Mouse (Mus musculus) adrenal gland, postnatal 36 days (tissue): ENCODE measurements around the gene Brd9. TPM values are rescaled to one million over a fixed set of nuclear protein-coding genes. Genes with fewer than 3 reads are reported as not detected.

Experiments used
- DNase-seq, 2 experiments: peaks; one replicate each; pipeline ENCODE4 v3.0.0; 2021; ENCODE audit warnings: mixed read lengths in 1 of 2
- long read RNA-seq, 2 experiments: library from polyadenylated mRNA; stranded (forward); transcript quantifications; one replicate each; pipeline ENCODE4 v2.0.0; 2021; ENCODE audit warnings: borderline sequencing depth in 2 of 2
- total RNA-seq, 2 experiments: library from RNA; stranded (reverse); gene quantifications; 2 replicates each; pipeline ENCODE4 v1.2.3; 2021

Brd9 gene
- total RNA-seq = 10 to 100 TPM; 30.9 to 31.7 TPM
- long read RNA-seq, experiment 1, transcript Brd9-206 (16 exons, 2,430 nt) = minor isoform, 6 of 45 reads
- long read RNA-seq, experiment 1, transcript Brd9-201 (16 exons, 2,407 nt) = major isoform, 18 of 45 reads
- long read RNA-seq, experiment 1, partial matches to known transcripts = 17 of 45 reads
- long read RNA-seq, experiment 1, other reads (novel, unspliced or antisense) = 4 of 45 reads
- long read RNA-seq, experiment 2, transcript Brd9-201 (16 exons, 2,407 nt) = major isoform, 7 of 10 reads
- long read RNA-seq, experiment 2, partial matches to known transcripts = 1 of 10 reads
- long read RNA-seq, experiment 2, other reads (novel, unspliced or antisense) = 0 of 10 reads

- DNase-seq = peak; percentile 96 to 97
These were observed at the start of gene Brd9, which contains the start of gene Trip13 for GRCm38 (mm10) chr13:73937321-73938176. Gene Brd9 (plus strand): TSS chr13:73937811. Gene Trip13 (minus strand): TSS chr13:73937784.

GRCm38 (mm10) chr13:73892493-73893178 lies 45.0 kb upstream of the Brd9 start:
- DNase-seq = peak; percentile 12 to 23

GRCm38 (mm10) chr13:73897561-73897960 lies 40.0 kb upstream of the Brd9 start:
- DNase-seq = no peak

DNA sequence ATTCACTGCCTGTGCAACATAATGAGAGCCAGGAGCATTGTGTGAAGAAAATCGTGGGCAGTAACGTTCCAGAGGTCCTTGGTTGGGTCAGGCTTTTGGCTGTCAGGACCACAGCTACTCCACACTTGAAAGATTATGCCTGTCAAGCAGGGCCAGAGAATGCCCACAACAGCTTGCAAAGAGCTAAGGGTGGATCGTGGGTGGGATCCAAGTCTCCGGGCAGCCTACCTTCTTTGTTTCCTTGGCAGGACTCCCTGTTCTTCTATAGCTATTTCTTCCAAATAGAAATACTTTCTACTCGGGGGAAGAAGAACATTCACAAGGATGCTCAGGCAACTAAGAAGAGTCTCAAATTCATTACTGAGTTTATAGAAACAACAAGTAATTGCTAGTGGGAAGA lies 30.5 kb upstream of the Brd9 start:
- DNase-seq = no peak

DNA sequence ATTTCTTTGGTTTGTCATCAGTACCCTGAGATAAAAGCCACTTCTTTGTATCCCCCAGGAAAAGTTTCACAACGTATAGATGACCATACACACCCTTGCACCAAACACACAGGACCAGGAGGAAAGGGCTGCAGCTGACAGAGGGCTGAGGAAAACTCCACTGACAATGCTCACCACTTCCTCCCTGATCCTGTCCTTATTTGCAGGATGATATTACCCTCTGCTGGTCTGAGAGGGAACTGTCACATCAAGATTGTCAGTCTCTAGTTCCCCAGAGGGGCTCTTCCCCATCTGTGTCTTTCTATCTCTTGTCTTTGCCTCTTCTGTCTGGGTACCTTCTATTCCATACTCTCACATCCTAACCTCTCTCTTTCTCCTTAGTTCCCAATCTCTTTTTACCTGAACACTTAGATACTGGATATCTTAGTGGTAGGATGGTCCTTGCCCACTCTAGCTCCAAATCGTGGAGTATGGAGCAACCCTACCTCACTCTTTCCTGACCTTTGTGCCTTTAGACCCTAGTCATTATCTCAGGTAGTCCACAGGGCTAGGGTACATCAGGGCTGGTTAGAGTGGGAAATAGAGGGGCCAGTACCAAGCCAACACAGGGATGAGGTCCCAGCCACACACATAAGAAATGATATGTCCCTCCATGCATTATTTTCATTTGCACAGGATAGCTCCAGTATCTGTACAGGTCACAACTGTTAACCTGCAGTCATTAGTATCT lies 29.8 kb upstream of the Brd9 start:
- DNase-seq = peak in 1 of 2 experiments; percentile 45

GRCm38 (mm10) chr13:73913066-73913465 lies 24.5 kb upstream of the Brd9 start:
- DNase-seq = no peak

GRCm38 (mm10) chr13:73932201-73932600 lies 5.4 kb upstream of the Brd9 start:
- no peak for DNase-seq

DNA sequence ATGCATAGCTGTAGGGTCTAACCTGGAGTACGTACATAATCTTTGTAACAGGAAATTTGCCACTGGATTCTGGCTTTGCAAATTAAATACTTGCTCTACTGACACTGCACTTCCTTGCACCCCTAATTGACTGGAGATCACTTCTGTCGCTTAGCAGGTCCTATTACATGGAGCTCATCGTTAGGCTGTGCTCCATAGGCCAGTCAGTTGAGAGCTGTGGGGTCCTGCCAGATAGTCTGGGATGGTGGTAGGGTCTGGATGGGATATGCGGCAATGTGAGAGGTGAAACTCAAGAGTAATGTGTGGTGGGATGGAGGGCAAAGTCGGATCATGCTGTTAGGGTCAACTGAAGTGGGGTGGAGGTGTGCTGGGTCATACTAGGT lies 682 bp upstream of the Brd9 start:
- DNase-seq = no peak

GRCm38 (mm10) chr13:73938177-73938560 lies 558 bp downstream of the Brd9 start:
- no peak for DNase-seq

DNA sequence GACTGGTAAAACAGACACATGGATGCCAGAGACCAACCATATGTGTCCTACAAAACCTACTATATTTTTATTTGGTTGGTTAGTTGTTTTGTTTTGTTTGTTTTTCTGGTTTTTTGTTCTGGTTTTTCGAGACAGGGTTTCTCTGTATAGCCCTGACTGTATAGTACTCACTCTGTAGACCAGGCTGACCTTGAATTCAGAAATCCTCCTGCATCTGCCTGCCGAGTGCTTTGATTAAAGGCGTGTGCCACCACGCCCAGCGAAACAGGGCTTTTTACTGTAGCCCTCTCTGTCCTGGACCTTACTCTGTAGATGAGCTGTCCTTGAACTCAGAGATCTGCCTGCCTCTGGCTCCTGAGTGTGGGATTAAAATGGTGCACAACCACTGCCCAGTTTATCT lies 1.5 kb downstream of the Brd9 start:
- DNase-seq = no peak

DNA sequence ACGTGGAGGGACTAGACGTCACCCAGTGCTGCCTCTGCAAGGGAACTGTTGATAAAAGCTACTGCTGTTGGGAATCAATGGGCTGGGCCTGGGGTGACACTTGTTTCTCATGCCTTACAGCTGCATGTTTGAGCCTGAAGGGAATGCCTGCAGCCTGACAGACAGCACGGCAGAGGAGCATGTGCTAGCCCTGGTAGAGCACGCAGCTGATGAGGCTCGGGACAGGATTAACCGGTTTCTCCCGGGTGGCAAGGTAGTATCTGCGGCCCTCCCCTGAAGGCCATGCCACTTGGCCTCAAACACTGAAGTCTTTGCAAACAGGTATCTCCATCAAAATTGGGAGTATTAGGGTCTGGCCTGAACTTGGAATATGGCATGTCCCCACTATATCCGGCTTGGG lies 7.0 kb downstream of the Brd9 start:
- DNase-seq = no peak

GRCm38 (mm10) chr13:73953551-73954130 lies 16.0 kb downstream of the Brd9 start:
- no peak for DNase-seq

- DNase-seq = no peak
These were observed 17.1 kb downstream of the Brd9 start for GRCm38 (mm10) chr13:73954666-73955065.

- DNase-seq = no peak
These were observed 17.9 kb downstream of the Brd9 start for GRCm38 (mm10) chr13:73955531-73955930.

- no peak for DNase-seq
These were observed 22.6 kb downstream of the Brd9 start for GRCm38 (mm10) chr13:73960117-73960652.

DNA sequence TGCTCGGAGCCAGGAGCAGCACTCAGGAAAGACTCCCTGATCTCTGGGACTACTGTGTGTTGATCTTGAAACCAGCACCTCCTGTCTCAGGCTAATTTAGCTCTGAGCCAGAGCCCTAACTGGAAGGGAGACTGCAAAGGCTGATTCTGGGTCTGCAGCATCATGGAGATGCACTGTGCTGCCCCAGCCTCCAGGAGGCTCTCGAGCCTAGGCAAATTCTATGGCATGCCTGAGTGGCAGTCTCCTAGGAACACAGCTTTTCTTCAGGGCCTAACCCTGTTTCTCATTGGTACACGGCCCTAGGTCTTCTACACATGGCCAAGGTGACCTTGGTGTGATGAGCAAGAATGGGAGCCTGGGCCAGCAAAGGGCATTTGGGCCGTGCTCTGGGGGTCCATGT lies 23.6 kb downstream of the Brd9 start:
- DNase-seq = peak in 1 of 2 experiments; percentile 5

GRCm38 (mm10) chr13:73963551-73963950 lies 25.9 kb downstream of the Brd9 start, which contains the start of gene Zdhhc11:
Gene Zdhhc11 (plus strand): TSS chr13:73963851.
- DNase-seq = no peak

GRCm38 (mm10) chr13:73970545-73971448 lies 33.2 kb downstream of the Brd9 start:
- DNase-seq = peak; percentile 46 to 70

- DNase-seq = no peak
These were observed 36.9 kb downstream of the Brd9 start for GRCm38 (mm10) chr13:73974523-73974922.

GRCm38 (mm10) chr13:73976935-73977334 lies 39.3 kb downstream of the Brd9 start:
- DNase-seq = no peak
